Mouse (Mus musculus) cortical plate, adult 2 months (tissue): Measurements from ENCODE around the gene Hpcal1.

Source experiments
- CTCF ChIP-seq: fragments of 200-500 bp; IDR thresholded peaks from 2 replicates; pipeline ENCODE4 v1.5.1; 2011; ENCODE audit warnings: mild to moderate bottlenecking, control low read depth, low read length; ENCODE audit not compliant: insufficient read depth; ENCODE audit errors: extremely low read depth
- POLR2A ChIP-seq: fragments of 200-500 bp; IDR thresholded peaks from 2 replicates; pipeline ENCODE4 v1.6.1; 2011; ENCODE audit warnings: mild to moderate bottlenecking, low read length, control low read depth; ENCODE audit not compliant: insufficient read depth; ENCODE audit errors: extremely low read depth

- TF ChIP-seq CTCF (no peak), POLR2A (no peak)
Observed at GRCm38 (mm10) chr12:17682161-17682560, 8.5 kb upstream of the Hpcal1 start.
